Mouse (Mus musculus): ENCODE data around the gene Vwf. TPM values are rescaled to one million over a fixed set of nuclear protein-coding genes. Genes with fewer than 3 reads are reported as not detected.

Vwf gene
- polyA plus RNA-seq, 1 experiment from 2014 or later, result 42.4 TPM

DNA sequence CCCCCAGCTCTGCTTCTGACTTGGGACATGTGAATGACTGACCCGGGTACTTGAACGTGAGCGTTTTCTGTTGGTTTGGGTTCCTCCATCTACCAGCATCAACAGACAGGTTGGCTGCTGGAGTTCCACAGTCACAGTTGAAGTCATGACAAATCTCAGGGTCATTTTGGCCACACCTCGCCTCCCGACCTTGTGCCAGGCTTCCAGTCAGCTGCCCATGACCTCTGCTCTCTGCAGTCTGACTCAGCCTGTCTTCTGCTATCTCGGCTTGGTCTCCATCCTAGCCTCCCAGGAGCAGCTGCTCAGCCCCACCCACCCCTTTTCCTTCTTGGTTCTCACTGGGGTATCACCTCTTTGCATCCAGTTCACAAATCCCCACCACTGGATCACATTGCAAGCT lies 182.9 kb downstream of the Vwf start:
- DNase-seq (ENCODE audit: low spot score) (no peak), ATAC-seq (no peak)
- no peaks in the 10 kb centered on the region for H3K4me1 ChIP-seq (ENCODE audit: insufficient read depth, low read depth, low read length)
- H3K27ac ChIP-seq (ENCODE audit: low read length), result no peak overlapping the region
- no peak for TF ChIP-seq EP300 (IDR thresholded peaks at IDR 0.05)
- no peak for TF ChIP-seq CTCF (IDR thresholded peaks at IDR 0.05)
- H3K9me3 ChIP-seq (ENCODE audit: low read length), result no peaks in the 10 kb centered on the region
- H3K36me3 ChIP-seq (ENCODE audit: insufficient read depth, low read length), result no peaks in the 10 kb centered on the region
- H3K4me2 ChIP-seq (replicated peaks; ENCODE audit: low read depth, low read length), result no peak overlapping the region
- H3K9ac ChIP-seq (replicated peaks; ENCODE audit: low read depth), result no peak overlapping the region
- no peak overlapping the region for H3K4me3 ChIP-seq (ENCODE audit: low read depth, low read length)
- 74% methylated on average over 6 of the region's 6 CpGs for WGBS
- no peaks in the 10 kb centered on the region for H3K27me3 ChIP-seq (replicated peaks; ENCODE audit: insufficient read depth, low read length)

DNA sequence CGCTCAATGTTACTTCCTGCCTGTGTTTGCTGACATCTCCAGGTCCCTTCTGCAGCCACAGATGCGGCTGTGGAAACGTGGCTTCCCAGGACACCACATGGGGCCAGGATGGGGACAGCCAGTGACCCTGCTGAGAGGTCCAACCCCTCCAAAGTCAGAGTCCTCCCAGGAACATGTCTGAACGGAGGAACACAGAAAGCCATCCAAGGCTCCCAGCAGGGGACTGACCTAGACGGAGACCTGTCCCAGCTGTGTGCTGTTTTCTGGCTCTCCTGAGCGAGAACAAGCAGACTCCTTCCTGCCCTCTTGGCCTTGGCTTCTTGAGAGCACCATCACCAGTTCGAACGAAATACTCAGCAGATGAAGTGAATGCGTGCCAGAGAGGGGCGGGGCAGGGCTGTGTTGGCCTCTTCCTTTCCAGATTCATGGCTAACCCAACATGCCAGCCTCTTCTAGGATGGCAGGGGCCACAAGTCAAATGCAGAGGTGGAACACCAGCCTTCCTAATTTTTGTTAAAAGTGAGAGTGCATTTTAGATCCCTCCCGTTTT lies 183.5 kb downstream of the Vwf start:
- Histone ChIP-seq H3K4me1 (ENCODE audit: insufficient read depth, low read depth, low read length) (no peaks in the 10 kb centered on the region), H3K36me3 (ENCODE audit: insufficient read depth, low read length) (no peaks in the 10 kb centered on the region), H3K4me3 (ENCODE audit: low read depth, low read length) (no peak overlapping the region), H3K27me3 (replicated peaks; ENCODE audit: insufficient read depth, low read length) (no peaks in the 10 kb centered on the region), H3K27ac (ENCODE audit: low read length) (no peak overlapping the region), H3K9ac (replicated peaks; ENCODE audit: low read depth) (no peak overlapping the region), H3K9me3 (ENCODE audit: low read length) (no peaks in the 10 kb centered on the region), H3K4me2 (replicated peaks; ENCODE audit: low read depth, low read length) (no peak overlapping the region)
- DNase-seq (ENCODE audit: low spot score) (no peak), ATAC-seq (no peak)
- 53% methylated on average over 11 of the region's 11 CpGs for WGBS
- TF ChIP-seq EP300 (IDR thresholded peaks at IDR 0.05) (no peak), CTCF (IDR thresholded peaks at IDR 0.05) (no peak)

Other genes with a start within 250 kb of the Vwf start
- gene Ltbr, start 232.9 kb upstream of the Vwf start, polyA plus RNA-seq (2015; fragmentation: Nextera tagmentation; extraction: Ambion mirVana), result 96.7 and 100 TPM in 2 replicates
- gene Scnn1a, start 226.1 kb upstream of the Vwf start, polyA plus RNA-seq (2015; fragmentation: Nextera tagmentation; extraction: Ambion mirVana), result 106 and 123 TPM in 2 replicates
- 107 and 108 TPM in 2 replicates for gene Tnfrsf1a, start 197.4 kb upstream of the Vwf start, polyA plus RNA-seq (2015; fragmentation: Nextera tagmentation; extraction: Ambion mirVana)
- gene Plekhg6, start 166.0 kb upstream of the Vwf start, polyA plus RNA-seq (2015; fragmentation: Nextera tagmentation; extraction: Ambion mirVana), result 0.50 and 0.82 TPM in 2 replicates
- 962 and 974 TPM in 2 replicates for gene Cd9, start 52.0 kb upstream of the Vwf start, polyA plus RNA-seq (2015; fragmentation: Nextera tagmentation; extraction: Ambion mirVana)
- gene Ano2, start 143.6 kb downstream of the Vwf start, polyA plus RNA-seq (2015; fragmentation: Nextera tagmentation; extraction: Ambion mirVana), result 0.18 and 0.25 TPM in 2 replicates

All from lung, postnatal 0 days (tissue).